Mouse (Mus musculus) lung, postnatal 0 days (tissue): ENCODE measurements around the gene Kcnq1.

Experiments used
- CTCF ChIP-seq: IDR thresholded peaks from 2 replicates; pipeline ENCODE4 v1.5.1; 2016; ENCODE audit warnings: antibody characterized with exemption, mild to moderate bottlenecking
- EP300 ChIP-seq: IDR thresholded peaks from 2 replicates; pipeline ENCODE4 v1.6.1; 2016; ENCODE audit warnings: antibody characterized with exemption, mild to moderate bottlenecking, control low read depth

DNA sequence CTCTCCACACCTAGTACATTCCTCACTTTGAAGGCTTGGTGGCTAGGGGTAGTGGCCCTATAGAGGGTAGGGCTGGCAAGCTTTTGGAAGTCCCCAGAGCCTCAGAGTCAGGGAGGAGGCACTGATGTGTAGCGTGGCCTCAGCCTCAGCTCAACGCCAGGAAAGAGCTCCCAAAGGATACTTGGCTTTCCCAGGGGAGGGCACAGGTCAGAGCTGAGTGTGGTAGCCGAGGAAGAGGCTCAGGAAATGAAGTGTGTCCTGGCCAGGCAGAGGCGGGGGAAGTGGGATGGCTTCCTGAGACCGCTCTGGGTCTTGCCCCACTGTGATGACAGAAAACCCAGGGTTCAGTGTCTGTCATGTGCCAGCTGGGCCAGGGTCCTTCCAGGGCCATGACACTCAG lies 30.4 kb downstream of the Kcnq1 start:
- TF ChIP-seq CTCF (no peak), EP300 (no peak)
